Mouse (Mus musculus): ENCODE measurements around the gene Gm14214. TPM values are rescaled to one million over a fixed set of nuclear protein-coding genes. Genes with fewer than 3 reads are reported as not detected.

The Gm14214 gene
- not detected in 2 replicates for polyA plus RNA-seq (2015; fragmentation: Nextera tagmentation; extraction: Ambion mirVana)

GRCm38 (mm10) chr2:154769930-154770329, at the start of gene Gm14214:
Gm14214 (minus strand) TSS chr2:154770030.
- H3K4me3 ChIP-seq (replicated peaks): no peak within 1 kb of the TSS
- H3K9ac ChIP-seq: 0 out of 2 replicates have a peak within 1 kb of the TSS, but pooled peaks have one; percentile 6
- H3K4me1 ChIP-seq (replicated peaks): peaks cover 26% of the 10 kb centered on the region
- no peak within 1 kb of the TSS for H3K4me2 ChIP-seq
- no peaks in the 10 kb centered on the region for H3K36me3 ChIP-seq
- H3K9me3 ChIP-seq (replicated peaks): 0 out of 2 replicates have a peak, but pooled peaks cover 4% of the 10 kb centered on the region
- 0 out of 2 replicates have a peak within 1 kb of the TSS, but pooled peaks have one; percentile 13 for H3K27ac ChIP-seq
- ATAC-seq (ENCODE audit: low read depth) (no peak), DNase-seq (no peak)
- H3K27me3 ChIP-seq: no peaks in the 10 kb centered on the region

GRCm38 (mm10) chr2:154818599-154818998, 48.8 kb upstream of the Gm14214 start:
- WGBS (ENCODE audit: insufficient replicate concordance): 38% methylated on average over 1 of the region's 1 CpGs
- H3K4me3 ChIP-seq (replicated peaks): no peak overlapping the region
- no peak overlapping the region for H3K9ac ChIP-seq
- H3K36me3 ChIP-seq: peaks cover 25% of the 10 kb centered on the region
- no peak overlapping the region for H3K4me2 ChIP-seq
- no peak overlapping the region for H3K27ac ChIP-seq
- DNase-seq (no peak), ATAC-seq (ENCODE audit: low read depth) (0 out of 2 replicates have a peak, but pooled peaks have one; percentile 21)
- no peaks in the 10 kb centered on the region for H3K9me3 ChIP-seq (replicated peaks)
- no peaks in the 10 kb centered on the region for H3K27me3 ChIP-seq
- H3K4me1 ChIP-seq (replicated peaks): peaks cover 69% of the 10 kb centered on the region

DNA sequence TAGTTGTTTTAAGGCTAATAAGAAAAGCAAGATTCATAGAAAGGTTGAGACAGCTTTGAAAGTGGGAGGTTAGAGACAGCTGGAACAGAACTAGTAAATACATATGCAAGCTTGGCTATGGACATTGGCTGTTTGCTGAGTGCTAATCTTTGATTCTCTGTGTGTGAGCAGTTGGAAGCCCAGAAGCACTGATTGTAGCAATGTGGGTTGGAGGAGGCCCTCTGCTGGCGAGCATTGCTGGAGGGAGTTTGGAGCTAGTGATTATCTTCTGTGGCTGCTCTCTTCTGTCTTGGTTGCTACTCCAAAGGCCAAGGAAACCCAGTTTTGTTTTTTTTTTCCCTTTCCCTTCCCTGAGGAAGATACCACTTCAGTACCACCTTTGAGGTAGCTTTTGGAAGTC, 48.0 kb upstream of the Gm14214 start:
- peaks cover 72% of the 10 kb centered on the region for H3K4me1 ChIP-seq (replicated peaks)
- ATAC-seq (ENCODE audit: low read depth) (no peak), DNase-seq (no peak)
- WGBS (ENCODE audit: insufficient replicate concordance): 12% methylated on average over 1 of the region's 1 CpGs
- H3K36me3 ChIP-seq: peaks cover 20% of the 10 kb centered on the region
- H3K9me3 ChIP-seq (replicated peaks): no peaks in the 10 kb centered on the region
- H3K4me3 ChIP-seq (replicated peaks): no peak overlapping the region
- H3K4me2 ChIP-seq: no peak overlapping the region
- no peaks in the 10 kb centered on the region for H3K27me3 ChIP-seq
- no peak overlapping the region for H3K27ac ChIP-seq
- no peak overlapping the region for H3K9ac ChIP-seq

DNA sequence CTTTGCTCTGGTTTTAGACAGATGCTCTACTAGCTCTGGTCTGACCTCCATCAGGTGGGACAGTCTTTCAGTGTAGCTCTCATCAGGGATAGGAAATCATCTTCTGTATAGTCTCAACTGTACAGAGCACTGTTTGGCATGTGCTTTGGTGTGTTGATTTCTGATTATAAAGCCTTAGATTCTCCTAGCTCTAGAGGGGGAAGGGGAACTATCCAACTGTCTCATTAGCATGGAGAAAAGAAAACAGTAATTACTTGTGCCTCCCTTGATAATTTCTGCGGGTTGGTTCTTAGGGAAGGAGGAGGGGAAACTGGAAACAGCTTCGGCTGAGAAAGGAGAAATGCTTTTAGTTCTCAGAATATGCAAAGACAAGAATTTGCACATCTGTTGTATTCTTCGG, 47.3 kb upstream of the Gm14214 start:
- ATAC-seq (ENCODE audit: low read depth) (no peak), DNase-seq (no peak)
- no peaks in the 10 kb centered on the region for H3K9me3 ChIP-seq (replicated peaks)
- H3K9ac ChIP-seq: no peak overlapping the region
- H3K27ac ChIP-seq: no peak overlapping the region
- H3K36me3 ChIP-seq: peaks cover 13% of the 10 kb centered on the region
- WGBS (ENCODE audit: insufficient replicate concordance): 56% methylated on average over 3 of the region's 3 CpGs
- no peak overlapping the region for H3K4me2 ChIP-seq
- peaks cover 79% of the 10 kb centered on the region for H3K4me1 ChIP-seq (replicated peaks)
- no peaks in the 10 kb centered on the region for H3K27me3 ChIP-seq
- no peak overlapping the region for H3K4me3 ChIP-seq (replicated peaks)

DNA sequence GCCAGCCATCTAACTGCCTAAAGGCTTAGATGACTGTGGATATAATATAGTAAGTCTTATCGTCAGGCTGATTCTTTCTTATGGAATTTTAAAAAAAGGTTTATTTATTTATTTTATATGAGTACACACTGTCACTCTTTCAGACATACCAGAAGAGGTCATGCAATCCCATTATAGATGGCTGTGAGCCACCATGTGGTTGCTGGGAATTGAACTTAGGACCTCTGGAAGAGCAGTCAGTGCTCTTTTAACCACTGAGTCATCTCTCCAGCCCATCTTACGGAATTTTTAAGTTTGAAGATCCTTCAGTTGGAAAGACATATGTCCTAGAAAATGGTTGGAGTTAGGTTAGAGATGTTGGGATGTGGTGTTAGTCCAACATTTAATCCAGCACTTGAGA, 43.6 kb upstream of the Gm14214 start:
- H3K27ac ChIP-seq: no peak overlapping the region
- H3K9me3 ChIP-seq (replicated peaks): no peaks in the 10 kb centered on the region
- no peak overlapping the region for H3K9ac ChIP-seq
- ATAC-seq (ENCODE audit: low read depth) (no peak), DNase-seq (no peak)
- H3K4me3 ChIP-seq (replicated peaks): no peak overlapping the region
- H3K4me1 ChIP-seq (replicated peaks): peaks cover 57% of the 10 kb centered on the region
- H3K27me3 ChIP-seq: no peaks in the 10 kb centered on the region
- no peak overlapping the region for H3K4me2 ChIP-seq
- H3K36me3 ChIP-seq: no peaks in the 10 kb centered on the region
- WGBS (ENCODE audit: insufficient replicate concordance): 84% methylated on average over 2 of the region's 2 CpGs

DNA sequence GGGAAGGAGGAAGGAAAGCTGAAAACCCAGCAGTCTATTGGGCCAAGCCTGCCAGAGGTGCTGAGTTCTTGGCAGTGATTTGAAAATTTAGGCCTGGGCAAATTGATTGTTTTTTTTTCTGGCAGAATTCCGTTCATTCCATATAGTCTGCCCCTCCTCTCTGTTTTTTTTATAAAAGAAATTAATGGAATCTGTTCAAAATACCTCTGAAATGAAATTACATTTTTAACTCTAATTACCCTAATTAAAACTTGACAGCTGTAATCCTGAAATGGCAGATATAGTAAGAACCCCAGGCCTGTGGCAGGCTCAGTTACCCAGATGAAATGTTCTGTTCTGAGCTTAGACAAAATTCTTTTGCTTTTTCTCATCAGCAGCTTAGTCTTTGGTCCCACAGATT, 41.0 kb upstream of the Gm14214 start:
- 81% methylated on average over 1 of the region's 1 CpGs for WGBS (ENCODE audit: insufficient replicate concordance)
- Histone ChIP-seq H3K9ac (no peak overlapping the region), H3K9me3 (replicated peaks) (no peaks in the 10 kb centered on the region), H3K27me3 (no peaks in the 10 kb centered on the region), H3K27ac (no peak overlapping the region), H3K36me3 (0 out of 2 replicates have a peak, but pooled peaks cover 3% of the 10 kb centered on the region), H3K4me3 (replicated peaks) (no peak overlapping the region), H3K4me1 (replicated peaks) (peaks cover 52% of the 10 kb centered on the region), H3K4me2 (no peak overlapping the region)
- ATAC-seq (ENCODE audit: low read depth) (no peak), DNase-seq (no peak)

GRCm38 (mm10) chr2:154809107-154809762, 39.4 kb upstream of the Gm14214 start:
- Histone ChIP-seq H3K27me3 (no peaks in the 10 kb centered on the region), H3K9me3 (replicated peaks) (no peaks in the 10 kb centered on the region), H3K27ac (no peak overlapping the region), H3K4me1 (replicated peaks) (peaks cover 55% of the 10 kb centered on the region), H3K4me3 (replicated peaks) (no peak overlapping the region), H3K9ac (no peak overlapping the region), H3K4me2 (no peak overlapping the region), H3K36me3 (0 out of 2 replicates have a peak, but pooled peaks cover 3% of the 10 kb centered on the region)
- no peak for ATAC-seq (ENCODE audit: low read depth)
- 94% methylated on average over 1 of the region's 1 CpGs for WGBS (ENCODE audit: insufficient replicate concordance)
- DNase-seq: no peak

DNA sequence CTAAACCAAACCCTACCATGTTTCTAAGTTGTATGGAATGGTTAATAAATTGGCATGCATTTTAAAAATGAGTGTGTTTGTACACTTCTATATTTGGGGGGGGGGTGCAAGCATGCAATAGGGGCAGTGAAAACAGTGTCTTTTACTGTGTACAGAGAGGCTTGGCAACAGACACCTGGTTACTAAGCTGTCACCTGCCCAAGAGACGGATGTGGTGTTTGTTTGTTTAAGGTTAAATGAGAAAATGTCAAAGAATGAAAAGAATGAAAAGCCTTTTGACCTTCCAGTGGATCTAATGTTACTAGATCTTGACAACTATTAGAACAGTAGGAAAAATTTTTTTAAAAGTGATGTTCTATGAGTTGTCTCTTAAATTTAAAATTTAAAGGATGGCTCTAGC, 37.9 kb upstream of the Gm14214 start:
- Histone ChIP-seq H3K36me3 (0 out of 2 replicates have a peak, but pooled peaks cover 3% of the 10 kb centered on the region), H3K9ac (no peak overlapping the region), H3K4me2 (no peak overlapping the region), H3K27ac (no peak overlapping the region), H3K27me3 (no peaks in the 10 kb centered on the region), H3K4me3 (replicated peaks) (no peak overlapping the region), H3K9me3 (replicated peaks) (no peaks in the 10 kb centered on the region), H3K4me1 (replicated peaks) (peaks cover 63% of the 10 kb centered on the region)
- no peak for ATAC-seq (ENCODE audit: low read depth)
- no peak for DNase-seq
- WGBS (ENCODE audit: insufficient replicate concordance): 74% methylated on average over 1 of the region's 1 CpGs

DNA sequence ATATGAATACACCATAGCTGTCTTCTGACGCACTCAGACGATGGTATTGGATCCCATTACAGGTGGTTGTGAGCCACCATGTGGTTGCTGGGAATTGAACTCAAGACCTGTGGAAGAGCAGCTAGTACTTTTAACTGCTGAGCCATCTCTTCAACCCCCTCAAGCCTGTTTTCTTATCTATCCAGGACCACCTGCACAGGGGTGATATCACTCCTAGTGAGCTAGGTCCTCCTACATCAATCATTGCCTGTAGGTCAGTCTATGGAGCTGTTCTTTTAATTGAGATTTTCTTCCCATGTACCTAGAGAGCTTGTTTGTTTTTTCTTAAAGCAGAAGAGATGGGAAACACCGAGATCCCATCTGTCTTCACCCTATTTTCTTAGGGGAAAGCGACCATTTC, 34.0 kb upstream of the Gm14214 start:
- H3K4me3 ChIP-seq (replicated peaks): no peak overlapping the region
- no peak overlapping the region for H3K9ac ChIP-seq
- H3K9me3 ChIP-seq (replicated peaks): no peaks in the 10 kb centered on the region
- peak overlapping the region; percentile 24; the same call in 1 of the 2 replicates for H3K27ac ChIP-seq
- 61% methylated on average over 4 of the region's 4 CpGs for WGBS (ENCODE audit: insufficient replicate concordance)
- peaks cover 12% of the 10 kb centered on the region for H3K36me3 ChIP-seq
- no peak for DNase-seq
- peak; percentile 82 for ATAC-seq (ENCODE audit: low read depth)
- H3K4me2 ChIP-seq: peak overlapping the region; percentile 12; the same call in 1 of the 2 replicates
- H3K4me1 ChIP-seq (replicated peaks): peaks cover 82% of the 10 kb centered on the region
- H3K27me3 ChIP-seq: no peaks in the 10 kb centered on the region

DNA sequence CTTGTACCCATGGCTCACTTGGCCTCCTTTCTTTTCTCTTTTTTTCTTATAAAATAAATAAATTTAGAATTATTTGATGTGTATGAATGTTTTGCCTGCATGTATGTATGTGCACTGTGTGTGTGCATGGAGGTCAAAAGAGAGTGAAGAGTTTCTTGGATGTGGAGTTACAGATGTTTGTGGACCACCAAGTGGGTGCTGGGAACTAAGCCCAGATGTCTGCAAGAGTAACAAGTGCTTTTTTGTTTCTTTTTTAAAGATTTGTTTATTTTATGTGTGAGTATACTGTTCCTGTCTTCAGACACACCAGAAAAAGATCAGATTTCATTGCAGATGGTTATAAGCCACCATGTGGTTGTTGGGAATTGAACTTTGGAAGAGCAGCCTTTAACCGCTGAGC, 33.5 kb upstream of the Gm14214 start:
- WGBS (ENCODE audit: insufficient replicate concordance): 93% methylated on average over 1 of the region's 1 CpGs
- H3K36me3 ChIP-seq: peaks cover 12% of the 10 kb centered on the region
- peak overlapping the region; percentile 12; the same call in 1 of the 2 replicates for H3K4me2 ChIP-seq
- ATAC-seq (ENCODE audit: low read depth) (no peak), DNase-seq (no peak)
- no peak overlapping the region for H3K4me3 ChIP-seq (replicated peaks)
- peak overlapping the region; percentile 48; the same call in 1 of the 2 replicates for H3K27ac ChIP-seq
- no peak overlapping the region for H3K9ac ChIP-seq
- H3K27me3 ChIP-seq: no peaks in the 10 kb centered on the region
- H3K4me1 ChIP-seq (replicated peaks): peaks cover 82% of the 10 kb centered on the region
- no peaks in the 10 kb centered on the region for H3K9me3 ChIP-seq (replicated peaks)

- Histone ChIP-seq H3K9ac (peak overlapping the region; percentile 100), H3K27me3 (no peaks in the 10 kb centered on the region), H3K4me1 (replicated peaks) (peaks cover 81% of the 10 kb centered on the region), H3K9me3 (replicated peaks) (no peaks in the 10 kb centered on the region), H3K4me2 (peak overlapping the region; percentile 86), H3K27ac (peak overlapping the region; percentile 96), H3K36me3 (peaks cover 26% of the 10 kb centered on the region), H3K4me3 (replicated peaks) (peak overlapping the region; percentile 99)
- DNase-seq (peak; percentile 72), ATAC-seq (ENCODE audit: low read depth) (peak; percentile 29)
- WGBS (ENCODE audit: insufficient replicate concordance): under 1% methylated on average over 66 of the region's 67 CpGs
Measured at GRCm38 (mm10) chr2:154791661-154792642, 22.1 kb upstream of the Gm14214 start.

All from liver, embryonic 13.5 days (tissue).